Mouse (Mus musculus) lung, postnatal 36 days (tissue): Measurements from ENCODE around the gene Prkar2a.
"Not testable (repeated sequence)": the region's sequence is repeated elsewhere in the genome, so short reads cannot be mapped to it uniquely, and the experiment has no call there.

ENCODE experiments used
- DNase-seq: peaks from one replicate; pipeline ENCODE4 v3.0.0; 2022; ENCODE audit warnings: mixed read lengths

Gene Prkar2a

DNA sequence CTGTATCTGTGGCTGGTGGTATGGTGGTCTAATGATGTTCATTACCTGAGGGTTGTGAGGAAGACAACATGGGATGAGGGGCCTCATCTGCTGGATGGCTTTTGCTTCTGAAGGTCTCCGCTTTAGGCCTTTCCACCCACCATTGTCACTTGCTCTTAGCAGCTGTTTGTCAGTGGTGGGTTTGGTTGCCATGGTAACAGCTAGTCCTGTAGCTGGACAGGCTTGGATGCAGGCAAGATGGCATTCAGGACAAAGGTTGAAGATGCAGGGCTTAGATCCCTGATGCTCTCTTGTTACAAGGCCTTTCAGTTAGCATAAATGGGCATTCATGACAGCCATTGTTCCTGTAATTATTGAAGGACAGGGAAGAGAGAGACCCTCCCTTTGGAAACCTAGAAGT is at the start of gene Prkar2a:
TSS of gene Prkar2a (plus strand) at position 209 of the 400 bp plus-strand sequence.
- no peak for DNase-seq

DNA sequence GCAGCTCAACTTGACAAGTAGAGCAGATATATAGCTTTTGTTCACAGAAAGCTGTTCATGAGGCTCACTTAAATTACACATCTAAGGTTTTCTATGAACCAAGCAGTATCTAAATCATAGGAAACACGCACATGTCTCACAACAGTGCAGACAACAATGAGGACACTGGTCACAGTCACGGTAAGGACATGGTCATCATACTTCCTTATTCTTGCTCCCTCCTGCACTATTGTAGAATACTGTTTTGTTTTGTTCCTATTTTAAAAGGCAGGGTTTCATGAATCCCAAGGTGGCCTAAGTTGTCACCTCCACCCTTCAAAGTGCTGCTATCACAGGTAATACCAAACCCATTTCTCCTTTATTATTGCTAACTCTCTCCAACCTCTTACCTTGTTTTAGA is 49.3 kb upstream of the Prkar2a start:
- DNase-seq = no peak

GRCm38 (mm10) chr9:108648166-108648565 is 40.9 kb upstream of the Prkar2a start:
- peak; percentile 33 for DNase-seq

GRCm38 (mm10) chr9:108648611-108649560 is 40.2 kb upstream of the Prkar2a start, which contains the start of gene Arih2:
Gene Arih2, minus strand, starts transcription at chr9:108649386.
- DNase-seq = peak; percentile 94

- DNase-seq = peak; percentile 18
Observed at GRCm38 (mm10) chr9:108649561-108650440, 39.3 kb upstream of the Prkar2a start.

DNA sequence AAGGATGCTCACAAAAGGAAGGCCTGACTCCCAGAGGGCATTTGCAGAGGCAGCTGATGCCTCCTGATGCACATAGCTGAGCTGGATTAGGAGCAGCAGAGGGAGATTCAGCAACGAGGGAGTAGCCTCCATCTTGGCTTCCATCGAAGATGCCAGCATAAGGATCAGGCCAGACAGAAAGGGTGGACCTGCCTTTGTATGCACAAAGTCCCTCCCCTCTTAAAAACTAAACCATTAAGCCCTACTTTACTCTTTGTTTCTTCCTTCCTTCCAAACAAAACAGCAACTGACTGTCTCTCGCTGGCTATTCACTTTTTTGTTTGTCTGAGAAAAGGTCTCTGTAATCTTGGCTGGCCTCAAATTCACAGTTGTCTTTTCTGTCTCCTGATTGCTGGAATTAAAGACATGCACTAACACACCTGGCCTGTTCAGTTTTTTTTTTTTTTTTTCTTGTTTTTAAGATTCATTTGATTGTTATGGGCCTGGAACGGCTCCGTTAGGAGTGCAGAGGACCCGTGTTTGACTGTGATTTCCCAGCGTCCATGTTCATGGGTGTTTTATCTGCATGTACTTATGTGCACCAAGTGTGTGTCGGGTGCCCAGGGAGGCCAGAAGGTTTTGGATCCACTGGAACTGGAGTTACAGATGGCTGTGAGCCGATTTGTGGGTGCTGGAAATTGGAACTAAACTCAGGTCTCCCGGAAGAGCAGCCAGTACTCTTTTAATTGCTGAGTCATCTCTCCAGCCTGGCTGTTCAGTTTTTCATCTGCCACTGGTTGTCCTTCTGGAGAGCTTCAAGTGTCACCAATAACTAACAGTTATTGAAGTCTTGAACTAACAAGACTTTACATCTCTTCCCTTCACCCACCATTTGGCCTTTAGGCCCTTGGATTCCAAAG is 34.3 kb upstream of the Prkar2a start:
- DNase-seq = no peak

DNA sequence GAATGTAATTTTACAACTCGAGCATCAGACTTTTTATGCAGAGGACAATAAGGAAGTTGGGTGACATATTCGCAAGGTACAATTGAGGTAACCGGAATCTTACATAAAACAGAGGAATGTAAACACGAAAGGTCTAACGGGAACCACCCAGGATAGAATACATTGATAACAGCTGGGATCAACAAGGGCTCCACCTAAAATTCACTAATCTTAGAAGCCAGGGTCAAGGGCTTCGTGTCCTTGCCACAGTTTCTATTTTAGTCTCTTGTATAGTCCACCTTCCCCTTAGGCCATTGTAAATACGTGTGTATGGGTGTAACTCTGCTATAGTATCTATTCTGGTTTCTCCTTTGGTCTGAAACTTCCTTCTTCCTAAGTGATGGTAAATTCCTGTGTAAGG is 33.2 kb upstream of the Prkar2a start:
- DNase-seq = not testable (repeated sequence)

GRCm38 (mm10) chr9:108661677-108662612 is 27.2 kb upstream of the Prkar2a start, which contains the start of gene Slc25a20:
Gene Slc25a20, plus strand, starts transcription at chr9:108662088.
- DNase-seq = peak; percentile 93

DNA sequence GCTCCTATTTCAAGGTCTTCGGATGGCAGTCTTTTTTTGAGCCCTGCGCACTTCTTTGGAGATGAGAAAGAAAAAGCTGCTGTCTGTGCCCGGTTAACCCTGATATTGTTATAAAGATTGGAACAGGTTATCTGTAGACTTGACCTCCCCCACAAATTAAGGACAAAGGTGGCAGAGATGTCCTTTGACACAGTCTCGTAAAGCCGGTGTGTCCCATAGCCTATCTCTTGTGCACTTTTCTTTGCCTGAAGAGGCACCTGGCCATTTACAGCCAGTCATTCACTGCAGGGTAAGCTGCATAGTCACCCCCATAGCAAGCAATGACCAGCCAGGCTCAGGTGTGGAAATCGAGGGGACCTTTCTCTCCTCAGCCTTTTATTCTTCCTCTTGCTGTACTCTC is 26.5 kb upstream of the Prkar2a start:
- DNase-seq = no peak

DNA sequence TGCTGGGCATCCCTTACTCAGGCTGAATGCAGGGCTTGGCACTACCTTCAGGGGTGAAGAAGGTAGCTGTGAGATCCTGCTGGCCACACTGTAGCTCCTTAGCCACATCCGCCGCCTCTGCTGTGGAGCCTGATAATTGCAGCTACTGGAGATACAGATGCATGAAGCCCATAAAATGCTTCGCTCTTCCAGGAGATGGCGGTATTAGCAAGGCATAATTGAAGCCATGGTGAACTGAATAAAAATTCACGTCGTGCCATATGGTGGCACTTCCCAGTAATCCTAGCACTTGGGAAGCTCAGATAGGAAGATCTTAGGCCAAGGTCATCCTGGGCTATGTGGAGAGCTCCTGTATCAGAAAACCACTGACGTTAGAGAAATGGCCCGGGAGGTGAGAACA is 19.2 kb upstream of the Prkar2a start:
- peak; percentile 35 for DNase-seq

GRCm38 (mm10) chr9:108673151-108673550 is 16.0 kb upstream of the Prkar2a start:
- DNase-seq = peak; percentile 21

DNA sequence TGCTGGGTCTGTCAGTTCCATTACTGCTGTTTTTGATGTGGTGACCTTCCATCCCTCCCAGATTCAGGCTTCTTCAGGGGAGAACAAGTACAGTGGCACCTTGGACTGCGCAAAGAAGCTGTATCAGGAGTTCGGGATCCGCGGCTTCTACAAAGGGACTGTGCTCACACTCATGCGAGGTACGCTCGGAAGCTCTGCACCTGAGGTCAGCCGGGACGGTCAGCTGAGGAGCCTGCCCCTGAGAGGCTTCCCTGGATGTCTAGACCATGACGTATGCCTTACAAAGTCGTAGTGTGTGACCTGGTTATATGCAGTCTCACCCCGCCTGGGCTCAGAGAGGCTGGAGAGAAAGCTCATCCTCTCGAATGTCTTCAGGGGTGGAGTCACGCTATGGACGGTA is 9.1 kb upstream of the Prkar2a start:
- no peak for DNase-seq

DNA sequence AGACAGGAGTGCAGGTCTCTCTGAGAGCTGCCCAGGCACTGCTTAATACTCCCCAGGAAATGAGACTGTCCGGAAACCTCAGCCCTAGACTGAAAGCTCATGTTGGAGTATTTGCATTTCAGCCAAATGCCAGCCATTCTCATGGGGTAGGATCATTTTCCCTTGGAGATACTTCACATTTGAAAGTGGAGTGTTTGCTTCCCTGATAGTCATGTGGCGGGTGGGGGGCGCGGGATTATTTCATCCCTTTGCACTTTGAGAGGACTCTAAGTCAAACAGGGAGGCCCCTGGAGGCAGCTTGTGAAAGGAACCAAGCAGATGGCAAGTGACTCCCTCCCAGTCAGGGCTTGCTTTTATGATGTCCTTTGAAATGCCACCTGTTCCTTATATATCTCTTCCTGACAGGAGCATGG is 2.6 kb upstream of the Prkar2a start:
- peak; percentile 46 for DNase-seq

GRCm38 (mm10) chr9:108687181-108687580 is 1.9 kb upstream of the Prkar2a start:
- no peak for DNase-seq

DNA sequence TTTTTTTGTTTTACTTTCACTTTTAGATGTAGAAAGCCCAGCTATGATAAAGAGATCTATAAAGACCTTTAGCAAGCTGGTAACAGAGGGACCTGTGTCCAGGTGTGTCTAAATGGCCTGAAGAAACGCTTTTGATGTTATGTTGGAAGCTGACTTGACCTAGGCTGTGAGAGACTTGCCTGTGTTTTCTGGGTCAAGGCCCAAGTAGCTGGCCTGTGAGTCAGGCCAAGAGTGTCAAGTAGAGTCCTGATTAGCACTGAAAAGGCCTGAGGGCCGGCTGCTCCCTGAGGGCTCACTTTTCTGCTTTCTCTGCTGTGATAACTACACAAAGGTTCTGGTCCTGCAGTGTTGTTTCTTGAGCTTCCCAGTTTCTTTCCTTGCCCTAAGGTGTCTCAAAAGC is 1.4 kb upstream of the Prkar2a start:
- peak; percentile 32 for DNase-seq

DNA sequence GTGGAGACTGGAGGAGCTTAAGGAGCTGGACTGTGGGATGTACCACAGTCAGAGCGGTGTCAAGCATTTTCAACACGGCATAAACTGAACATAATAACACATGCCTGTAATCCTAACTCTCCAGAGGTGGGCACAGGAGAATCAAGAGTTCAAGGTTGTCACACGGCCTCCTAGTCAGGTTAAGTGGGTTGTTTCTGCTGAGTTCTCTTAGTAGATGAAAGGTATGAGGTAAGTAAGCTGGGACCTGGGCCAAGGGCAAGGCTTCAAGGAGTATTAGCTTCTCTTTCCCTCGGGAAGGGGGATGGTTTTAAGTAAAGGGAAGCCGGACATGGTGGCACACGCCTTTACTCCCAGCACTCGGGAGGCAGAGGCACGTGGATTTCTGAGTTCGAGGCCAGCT is 663 bp upstream of the Prkar2a start:
- DNase-seq = peak; percentile 89

- no peak for DNase-seq
Observed at GRCm38 (mm10) chr9:108689993-108690392, 879 bp downstream of the Prkar2a start.

DNA sequence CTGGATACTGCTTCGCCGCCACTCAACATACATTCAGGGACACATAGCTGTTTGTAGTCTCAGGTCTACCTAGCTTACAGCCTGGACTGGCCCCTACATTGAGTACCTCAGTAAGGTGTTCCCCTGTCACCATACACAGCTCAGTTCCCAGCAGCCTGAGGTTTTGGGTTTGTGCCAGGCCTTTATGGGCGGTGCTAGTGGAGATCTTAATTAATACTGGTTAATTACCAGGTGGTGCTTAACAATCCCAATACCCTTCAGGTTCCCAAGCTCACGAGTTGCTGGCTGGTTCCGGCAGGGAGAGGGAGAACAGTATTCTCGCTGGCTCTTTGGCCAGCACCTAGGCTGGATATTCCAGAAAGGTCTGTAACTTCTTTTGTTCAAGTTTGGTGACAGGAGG is 1.8 kb downstream of the Prkar2a start:
- no peak for DNase-seq

- peak; percentile 26 for DNase-seq
Observed at GRCm38 (mm10) chr9:108691371-108691770, 2.3 kb downstream of the Prkar2a start.

GRCm38 (mm10) chr9:108691846-108692225 is 2.7 kb downstream of the Prkar2a start:
- DNase-seq = peak; percentile 91
